ENCODE assay signal across 8 mouse cellular contexts in genomic region chr19:18670608-18671007, GRCm38 (mm10). TPM values are rescaled to one million over a fixed set of nuclear protein-coding genes. Genes with fewer than 3 reads are reported as not detected.
DNase-seq lines count a peak whose midpoint lies in the region; ATAC-seq and TF ChIP-seq lines count a peak whose summit lies in the region.

Gene Carnmt1, plus strand, starts transcription at chr19:18670764.

- H3K4me2 ChIP-seq in hindbrain, postnatal 0 days (ENCODE audit: low read depth, low read length), result peak within 1 kb of the TSS; percentile 69

- no peaks in the 10 kb centered on the region for H3K9me3 ChIP-seq in hindbrain, postnatal 0 days (ENCODE audit: low read length)

- intact Hi-C loops in gastrocnemius, adult 2 months (cut with DNase I), result loop anchor here (2.0 to 5.0 kb wide), 2 partner anchors 32 to 42 kb away; partner anchors contain the start of gene D030056L22Rik
- intact Hi-C loops in left cerebral cortex, adult 2 months (cut with DNase I), result loop anchor here (5.0 to 10.0 kb wide), 3 partner anchors 38 to 1276 kb away; partner anchors contain the start of genes D030056L22Rik, Nmrk1, Ostf1 and Rfk

- H3K4me3 ChIP-seq in gastrocnemius, adult 2 months, result peak within 1 kb of the TSS; percentile 89
- peak within 1 kb of the TSS; percentile 79 for H3K4me3 ChIP-seq in hindbrain, postnatal 0 days (ENCODE audit: low read length)
- peak within 1 kb of the TSS; percentile 88 for H3K4me3 ChIP-seq in left cerebral cortex, adult 2 months

- ATAC-seq in common myeloid progenitor, adult 5-6 weeks (replicated peaks; ENCODE audit: low read depth, poor library complexity, severe bottlenecking), result peak; percentile 97
- peak; percentile 98 for ATAC-seq in hindbrain, postnatal 0 days
- peak; percentile 97 for ATAC-seq in megakaryocyte, adult 5-6 weeks (ENCODE audit: poor library complexity, severe bottlenecking)

- peak within 1 kb of the TSS; percentile 97 for H3K27ac ChIP-seq in gastrocnemius, adult 2 months
- peak within 1 kb of the TSS; percentile 87 for H3K27ac ChIP-seq in hindbrain, postnatal 0 days
- peak within 1 kb of the TSS; percentile 28 for H3K27ac ChIP-seq in left cerebral cortex, adult 2 months

- no peaks in the 10 kb centered on the region for H3K36me3 ChIP-seq in hindbrain, postnatal 0 days (ENCODE audit: insufficient read depth, low read length)

- DNase-seq in ZHBTc4 (ENCODE audit: low read depth, low spot score), result peak; percentile 99
- peak; percentile 100 for DNase-seq in gastrocnemius, adult 2 months
- peak; percentile 99 for DNase-seq in hindbrain, postnatal 0 days (ENCODE audit: low spot score)
- DNase-seq in left cerebral cortex, adult 2 months (ENCODE audit: extremely low spot score in 1 of 2, low spot score in 2 of 2), result peak; percentile 97
- peak; percentile 96 to 97 for DNase-seq in right cerebral cortex, adult 2 months (ENCODE audit: low spot score in 2 of 2)
- peak; percentile 99 for DNase-seq in urinary bladder, postnatal 14 days (ENCODE audit: low spot score)

- H3K4me1 ChIP-seq in hindbrain, postnatal 0 days (ENCODE audit: insufficient read depth, low read length), result peaks cover 17% of the 10 kb centered on the region

- TF ChIP-seq CTCF in gastrocnemius, adult 2 months (IDR thresholded peaks at IDR 0.05), result no peak
- no peak for TF ChIP-seq CTCF in hindbrain, postnatal 0 days (IDR thresholded peaks at IDR 0.05; ENCODE audit: low read depth)
- TF ChIP-seq CTCF in left cerebral cortex, adult 2 months (IDR thresholded peaks at IDR 0.05), result no peak

- no peaks in the 10 kb centered on the region for H3K27me3 ChIP-seq in hindbrain, postnatal 0 days (ENCODE audit: insufficient read depth, low read length)

- under 1% methylated on average over 48 of the region's 58 CpGs for WGBS in hindbrain, postnatal 0 days

- H3K9ac ChIP-seq in hindbrain, postnatal 0 days (replicated peaks; ENCODE audit: low read length), result peak within 1 kb of the TSS; percentile 70

RNA-seq across cellular contexts. Expression of gene Carnmt1, which starts in this region (rescaled TPM):
- 37.3 and 44.7 TPM in 2 replicates for total RNA-seq in common myeloid progenitor, adult 5-6 weeks (2017)
- total RNA-seq in gastrocnemius, adult 2 months (2021), result 100 to 1,000 TPM; 130 to 135 TPM
- total RNA-seq in hindbrain, postnatal 0 days (2014; rRNA removed), result 17.9 and 19.2 TPM in 2 replicates
- 22.1 and 23.1 TPM in 2 replicates for polyA plus RNA-seq in hindbrain, postnatal 0 days (2015; fragmentation: Nextera tagmentation; extraction: Ambion mirVana)
- 10 to 100 TPM; 12.6 to 12.9 TPM for total RNA-seq in left cerebral cortex, adult 2 months (2021)
- 16.3 and 18.3 TPM in 2 replicates for total RNA-seq in megakaryocyte, adult 5-6 weeks (2015)
- 11.4 and 11.6 TPM in 2 replicates for total RNA-seq in megakaryocyte, adult 5-6 weeks (2017)

Comparison
In these comparisons a context has a peak if more than half of its experiments do, and no peak if none do; other contexts are left out.
1. Peak in every context shown above with its lines: DNase-seq, ATAC-seq, H3K4me3 ChIP-seq and H3K27ac ChIP-seq.
2. H3K27ac ChIP-seq: peak in every context shown above with its lines; median percentile 97 in gastrocnemius, adult 2 months; 87 in hindbrain, postnatal 0 days; 28 in left cerebral cortex, adult 2 months.